Mouse (Mus musculus): ENCODE data around the gene Gtf2ird2. TPM values are rescaled to one million over a fixed set of nuclear protein-coding genes. Genes with fewer than 3 reads are reported as not detected.

The Gtf2ird2 gene
- polyA plus RNA-seq, 1 experiment from 2014 or later = 9.1 TPM

- peaks cover 9% of the 10 kb centered on the region for H3K27me3 ChIP-seq
- H3K36me3 ChIP-seq = no peaks in the 10 kb centered on the region
- no peak overlapping the region for H3K4me2 ChIP-seq
- no peak overlapping the region for H3K9ac ChIP-seq
- WGBS = 41% methylated on average over 12 of the region's 12 CpGs
- no peaks in the 10 kb centered on the region for H3K9me3 ChIP-seq (replicated peaks)
- no peak overlapping the region for H3K4me3 ChIP-seq (replicated peaks)
- peak; percentile 26; the same call in 1 of the 2 replicates for ATAC-seq (replicated peaks; ENCODE audit: low FRiP score)
- H3K4me1 ChIP-seq = peaks cover 34% of the 10 kb centered on the region
- H3K27ac ChIP-seq = peak overlapping the region; percentile 45
Measured at GRCm38 (mm10) chr5:134226946-134227345, 43.1 kb downstream of the Gtf2ird2 start.

- peak overlapping the region; percentile 45; the same call in 1 of the 2 replicates for H3K27ac ChIP-seq
- H3K27me3 ChIP-seq = peaks cover 1% of the 10 kb centered on the region
- no peak for ATAC-seq (replicated peaks; ENCODE audit: low FRiP score)
- peaks cover 35% of the 10 kb centered on the region for H3K4me1 ChIP-seq
- WGBS = 44% methylated on average over 11 of the region's 11 CpGs
- no peaks in the 10 kb centered on the region for H3K9me3 ChIP-seq (replicated peaks)
- no peak overlapping the region for H3K4me3 ChIP-seq (replicated peaks)
- H3K36me3 ChIP-seq = no peaks in the 10 kb centered on the region
- no peak overlapping the region for H3K4me2 ChIP-seq
- no peak overlapping the region for H3K9ac ChIP-seq
Measured at GRCm38 (mm10) chr5:134227574-134228248, 43.9 kb downstream of the Gtf2ird2 start.

- 78% methylated on average over 6 of the region's 6 CpGs for WGBS
- H3K27me3 ChIP-seq = no peaks in the 10 kb centered on the region
- peaks cover 40% of the 10 kb centered on the region for H3K4me1 ChIP-seq
- H3K9me3 ChIP-seq (replicated peaks) = no peaks in the 10 kb centered on the region
- H3K9ac ChIP-seq = no peak overlapping the region
- ATAC-seq (replicated peaks; ENCODE audit: low FRiP score) = no peak
- no peak overlapping the region; the same call in 1 of the 2 replicates for H3K27ac ChIP-seq
- no peak overlapping the region for H3K4me2 ChIP-seq
- no peak overlapping the region for H3K4me3 ChIP-seq (replicated peaks)
- no peaks in the 10 kb centered on the region for H3K36me3 ChIP-seq
Measured at GRCm38 (mm10) chr5:134228249-134228638, 44.4 kb downstream of the Gtf2ird2 start.

GRCm38 (mm10) chr5:134229391-134229790 is 45.6 kb downstream of the Gtf2ird2 start, which contains the start of gene Ncf1:
Gene Ncf1 (minus strand): TSS chr5:134229625.
- 89% methylated on average over 7 of the region's 7 CpGs for WGBS
- Histone ChIP-seq H3K4me1 (peaks cover 51% of the 10 kb centered on the region), H3K4me2 (no peak within 1 kb of the TSS), H3K4me3 (replicated peaks) (no peak within 1 kb of the TSS), H3K36me3 (no peaks in the 10 kb centered on the region), H3K9me3 (replicated peaks) (no peaks in the 10 kb centered on the region), H3K27ac (no peak within 1 kb of the TSS; the same call in 1 of the 2 replicates), H3K27me3 (no peaks in the 10 kb centered on the region), H3K9ac (no peak within 1 kb of the TSS)
- ATAC-seq (replicated peaks; ENCODE audit: low FRiP score) = no peak

GRCm38 (mm10) chr5:134231376-134231775 is 47.6 kb downstream of the Gtf2ird2 start:
- Histone ChIP-seq H3K4me2 (no peak overlapping the region), H3K9me3 (replicated peaks) (no peaks in the 10 kb centered on the region), H3K4me1 (peaks cover 54% of the 10 kb centered on the region), H3K27ac (no peak overlapping the region), H3K9ac (no peak overlapping the region), H3K36me3 (peaks cover 11% of the 10 kb centered on the region), H3K27me3 (no peaks in the 10 kb centered on the region), H3K4me3 (replicated peaks) (no peak overlapping the region)
- WGBS = 73% methylated on average over 5 of the region's 5 CpGs
- no peak for ATAC-seq (replicated peaks; ENCODE audit: low FRiP score)

- Histone ChIP-seq H3K27me3 (no peaks in the 10 kb centered on the region), H3K9me3 (replicated peaks) (no peaks in the 10 kb centered on the region), H3K4me2 (no peak overlapping the region), H3K4me1 (peaks cover 47% of the 10 kb centered on the region), H3K9ac (no peak overlapping the region), H3K36me3 (peaks cover 19% of the 10 kb centered on the region), H3K4me3 (replicated peaks) (no peak overlapping the region), H3K27ac (peak overlapping the region; percentile 73)
- no peak for ATAC-seq (replicated peaks; ENCODE audit: low FRiP score)
- WGBS = 60% methylated on average over 6 of the region's 6 CpGs
Measured at GRCm38 (mm10) chr5:134232111-134232510, 48.3 kb downstream of the Gtf2ird2 start.

- Histone ChIP-seq H3K9ac (no peak overlapping the region), H3K36me3 (peaks cover 23% of the 10 kb centered on the region), H3K4me2 (no peak overlapping the region), H3K27me3 (no peaks in the 10 kb centered on the region), H3K4me3 (replicated peaks) (no peak overlapping the region), H3K9me3 (replicated peaks) (no peaks in the 10 kb centered on the region), H3K27ac (peak overlapping the region; percentile 73), H3K4me1 (peaks cover 43% of the 10 kb centered on the region)
- ATAC-seq (replicated peaks; ENCODE audit: low FRiP score) = no peak
- WGBS = 16% methylated on average over 7 of the region's 7 CpGs
Measured at GRCm38 (mm10) chr5:134232568-134232967, 48.7 kb downstream of the Gtf2ird2 start.

GRCm38 (mm10) chr5:134233244-134233651 is 49.4 kb downstream of the Gtf2ird2 start:
- peaks cover 37% of the 10 kb centered on the region for H3K4me1 ChIP-seq
- peaks cover 30% of the 10 kb centered on the region for H3K36me3 ChIP-seq
- H3K27ac ChIP-seq = peak overlapping the region; percentile 63; the same call in 1 of the 2 replicates
- no peak overlapping the region for H3K4me2 ChIP-seq
- ATAC-seq (replicated peaks; ENCODE audit: low FRiP score) = no peak
- no peaks in the 10 kb centered on the region for H3K9me3 ChIP-seq (replicated peaks)
- WGBS = 35% methylated on average over 7 of the region's 7 CpGs
- H3K27me3 ChIP-seq = no peaks in the 10 kb centered on the region
- H3K4me3 ChIP-seq (replicated peaks) = no peak overlapping the region
- no peak overlapping the region for H3K9ac ChIP-seq

GRCm38 (mm10) chr5:134234205-134234604 is 50.4 kb downstream of the Gtf2ird2 start:
- ATAC-seq (replicated peaks; ENCODE audit: low FRiP score) = no peak
- no peaks in the 10 kb centered on the region for H3K9me3 ChIP-seq (replicated peaks)
- H3K36me3 ChIP-seq = peaks cover 40% of the 10 kb centered on the region
- no peak overlapping the region for H3K9ac ChIP-seq
- H3K4me1 ChIP-seq = peaks cover 37% of the 10 kb centered on the region
- 58% methylated on average over 2 of the region's 2 CpGs for WGBS
- H3K27ac ChIP-seq = peak overlapping the region; percentile 63
- no peak overlapping the region for H3K4me2 ChIP-seq
- no peak overlapping the region for H3K4me3 ChIP-seq (replicated peaks)
- no peaks in the 10 kb centered on the region for H3K27me3 ChIP-seq

- Histone ChIP-seq H3K27ac (peak overlapping the region; percentile 63), H3K4me3 (replicated peaks) (no peak overlapping the region), H3K4me2 (no peak overlapping the region), H3K4me1 (peaks cover 37% of the 10 kb centered on the region), H3K27me3 (no peaks in the 10 kb centered on the region), H3K36me3 (peaks cover 49% of the 10 kb centered on the region), H3K9ac (no peak overlapping the region), H3K9me3 (replicated peaks) (no peaks in the 10 kb centered on the region)
- 28% methylated on average over 6 of the region's 6 CpGs for WGBS
- no peak for ATAC-seq (replicated peaks; ENCODE audit: low FRiP score)
Measured at GRCm38 (mm10) chr5:134235111-134235510, 51.3 kb downstream of the Gtf2ird2 start.

GRCm38 (mm10) chr5:134236241-134236640 is 52.4 kb downstream of the Gtf2ird2 start:
- Histone ChIP-seq H3K27me3 (no peaks in the 10 kb centered on the region), H3K4me2 (no peak overlapping the region), H3K27ac (no peak overlapping the region), H3K4me1 (peaks cover 37% of the 10 kb centered on the region), H3K9me3 (replicated peaks) (no peaks in the 10 kb centered on the region), H3K4me3 (replicated peaks) (no peak overlapping the region), H3K9ac (no peak overlapping the region), H3K36me3 (peaks cover 60% of the 10 kb centered on the region)
- 78% methylated on average over 3 of the region's 3 CpGs for WGBS
- no peak for ATAC-seq (replicated peaks; ENCODE audit: low FRiP score)

GRCm38 (mm10) chr5:134236796-134237195 is 53.0 kb downstream of the Gtf2ird2 start:
- no peak for ATAC-seq (replicated peaks; ENCODE audit: low FRiP score)
- no peaks in the 10 kb centered on the region for H3K27me3 ChIP-seq
- no peak overlapping the region for H3K4me2 ChIP-seq
- WGBS = 78% methylated on average over 6 of the region's 6 CpGs
- peaks cover 37% of the 10 kb centered on the region for H3K4me1 ChIP-seq
- H3K4me3 ChIP-seq (replicated peaks) = no peak overlapping the region
- no peaks in the 10 kb centered on the region for H3K9me3 ChIP-seq (replicated peaks)
- H3K36me3 ChIP-seq = peaks cover 66% of the 10 kb centered on the region
- no peak overlapping the region for H3K27ac ChIP-seq
- no peak overlapping the region for H3K9ac ChIP-seq

Measured in kidney, embryonic 15.5 days (tissue).